In the genomic region with DNA sequence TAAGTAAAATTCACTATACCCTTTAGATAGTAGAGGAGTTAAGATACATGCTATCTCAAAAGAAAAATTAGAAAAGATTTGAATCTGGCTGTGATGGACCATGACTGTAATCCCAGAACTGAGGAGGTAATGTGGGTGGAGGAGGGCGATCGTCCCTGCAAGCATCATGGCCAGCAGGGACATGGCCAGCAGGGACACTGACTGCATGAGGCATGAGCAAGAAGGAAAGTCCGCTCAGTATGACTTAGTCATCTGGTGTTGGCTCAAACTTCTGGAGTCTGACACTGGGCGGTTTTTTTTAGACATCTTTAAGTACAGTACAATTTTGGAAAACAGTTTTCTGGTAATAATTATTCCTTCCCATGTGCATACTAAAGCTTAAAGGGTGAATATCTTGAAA, we compare ENCODE assay signal across 14 mouse cellular contexts.
"Had no signal": no experiment of that assay in that cellular context is flagged by ENCODE, and none has a peak within 500 bp of the region (broad histone marks: within the 10 kb centered on the region; RNA-seq: fewer than 3 reads in every experiment).

No protein-coding gene starts in this region.

- H3K27ac ChIP-seq: layer of hippocampus, adult 2 months; limb, embryonic 10.5 days; lung, embryonic 15.5 days; macrophage; midbrain, embryonic 13.5 days; neural tube, embryonic 15.5 days had no signal

- H3K4me1 ChIP-seq: limb, embryonic 10.5 days; lung, embryonic 15.5 days; midbrain, embryonic 13.5 days; neural tube, embryonic 15.5 days had no signal

- H3K36me3 ChIP-seq: limb, embryonic 10.5 days; lung, embryonic 15.5 days; midbrain, embryonic 13.5 days; neural tube, embryonic 15.5 days had no signal

- DNase-seq: kidney, postnatal 10 days; kidney, postnatal 4 days; lung, postnatal 14 days; right cerebral cortex, adult 18-20 months; right cerebral cortex, postnatal 25 days; thymus, adult 18-20 months; thymus, postnatal 14 days had no signal

- H3K4me3 ChIP-seq: layer of hippocampus, adult 2 months; limb, embryonic 10.5 days; lung, embryonic 15.5 days; midbrain, embryonic 13.5 days; neural tube, embryonic 15.5 days had no signal

- H3K9ac ChIP-seq: lung, embryonic 15.5 days; midbrain, embryonic 13.5 days; neural tube, embryonic 15.5 days had no signal

- ATAC-seq: intestine, postnatal 0 days; midbrain, embryonic 13.5 days had no signal

- H3K27me3 ChIP-seq: lung, embryonic 15.5 days; midbrain, embryonic 13.5 days; neural tube, embryonic 15.5 days had no signal

- H3K4me2 ChIP-seq: lung, embryonic 15.5 days; midbrain, embryonic 13.5 days; neural tube, embryonic 15.5 days had no signal

- H3K9me3 ChIP-seq: limb, embryonic 10.5 days; lung, embryonic 15.5 days; midbrain, embryonic 13.5 days; neural tube, embryonic 15.5 days had no signal
